Mouse (Mus musculus) large intestine, adult 2 months (tissue): ENCODE measurements around the gene Gpr26. TPM values are rescaled to one million over a fixed set of nuclear protein-coding genes. Genes with fewer than 3 reads are reported as not detected.

Experiments used
- DNase-seq: peaks from one replicate; pipeline ENCODE4 v3.0.0-alpha.2; 2012; ENCODE audit warnings: low read depth, low spot score
- WGBS: fragments of 180-500 bp; shearing (Covaris S2); methylation state at CpG from one replicate; pipeline ENCODE4 v1.1.7; 2018; 5-methylcytosine and 5-hydroxymethylcytosine counted together
- polyA plus RNA-seq: library from polyadenylated mRNA; depleted of rRNA; stranded (reverse); fragments of >200 nt; gene quantifications from 2 replicates; pipeline ENCODE4 v1.2.3, GENCODE M21; 2012; rRNA removed

Gene Gpr26
- not detected in 2 replicates for polyA plus RNA-seq

DNA sequence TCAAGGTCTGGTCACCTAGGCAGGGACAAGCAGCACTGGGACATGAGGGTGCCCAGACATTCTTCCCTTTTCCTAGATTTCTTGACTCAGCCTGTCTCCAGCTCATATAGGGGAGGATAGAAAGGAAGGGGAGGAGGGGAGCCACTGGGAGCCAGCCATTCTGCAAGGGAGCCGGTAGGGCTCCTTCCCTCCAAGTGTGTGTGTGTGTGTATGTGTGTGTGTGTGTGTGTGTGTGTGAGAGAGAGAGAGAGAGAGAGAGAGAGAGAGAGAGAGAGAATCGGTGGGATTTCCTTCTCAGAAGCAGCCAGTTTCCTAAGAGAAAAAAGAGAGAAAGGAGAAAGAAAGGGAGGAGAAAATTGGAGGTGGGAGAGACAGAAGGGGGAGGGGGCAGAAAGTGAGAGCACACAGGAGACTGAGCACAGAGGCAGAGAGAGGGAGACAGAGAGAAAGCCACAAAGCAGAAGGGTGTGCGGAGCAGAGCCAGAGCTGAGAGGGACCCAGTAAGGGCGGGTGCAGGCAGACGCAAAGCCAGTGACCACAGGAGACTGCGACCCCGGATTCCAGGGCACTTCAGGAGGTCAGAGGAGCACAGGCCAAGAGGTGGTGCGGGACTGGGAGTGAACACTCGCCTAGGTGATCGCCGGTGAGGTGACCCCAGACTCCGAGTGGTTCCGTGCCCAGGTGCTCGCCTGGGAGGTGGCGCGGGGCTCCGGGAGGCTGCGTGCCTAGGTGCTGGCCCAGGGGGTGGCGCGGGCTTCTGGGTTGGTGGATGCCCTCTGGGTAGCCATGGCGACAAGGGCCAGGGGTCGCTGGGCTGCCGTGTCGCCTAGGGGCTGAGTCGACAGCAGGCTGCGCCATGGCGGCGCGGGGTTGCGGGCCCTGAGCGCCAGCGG, at the start of gene Gpr26:
Gene Gpr26, plus strand, starts transcription at position 438 of the 893 bp plus-strand sequence.
- DNase-seq, result no peak
- 4% methylated on average over 32 of the region's 32 CpGs for WGBS

DNA sequence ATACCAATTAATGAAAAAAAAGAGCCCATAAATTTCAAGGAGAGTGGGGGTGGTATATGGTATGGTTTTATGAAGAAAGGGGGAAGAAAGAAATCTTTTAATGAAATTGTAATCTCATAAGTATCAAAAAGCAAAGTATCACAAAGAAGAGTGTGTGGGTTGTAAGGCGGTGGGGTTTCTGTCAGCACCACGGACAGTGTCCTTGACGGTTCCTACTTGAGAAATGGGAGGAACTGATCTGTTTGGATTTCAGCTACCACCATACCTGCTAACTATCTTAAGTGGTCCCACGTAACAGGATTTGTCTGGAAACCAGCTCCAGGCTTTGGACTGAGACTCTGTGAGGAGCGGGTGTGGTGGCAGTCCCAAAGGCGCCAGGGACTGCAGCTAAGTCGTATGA, 48.9 kb upstream of the Gpr26 start:
- DNase-seq, result no peak
- 40% methylated on average over 7 of the region's 7 CpGs for WGBS

DNA sequence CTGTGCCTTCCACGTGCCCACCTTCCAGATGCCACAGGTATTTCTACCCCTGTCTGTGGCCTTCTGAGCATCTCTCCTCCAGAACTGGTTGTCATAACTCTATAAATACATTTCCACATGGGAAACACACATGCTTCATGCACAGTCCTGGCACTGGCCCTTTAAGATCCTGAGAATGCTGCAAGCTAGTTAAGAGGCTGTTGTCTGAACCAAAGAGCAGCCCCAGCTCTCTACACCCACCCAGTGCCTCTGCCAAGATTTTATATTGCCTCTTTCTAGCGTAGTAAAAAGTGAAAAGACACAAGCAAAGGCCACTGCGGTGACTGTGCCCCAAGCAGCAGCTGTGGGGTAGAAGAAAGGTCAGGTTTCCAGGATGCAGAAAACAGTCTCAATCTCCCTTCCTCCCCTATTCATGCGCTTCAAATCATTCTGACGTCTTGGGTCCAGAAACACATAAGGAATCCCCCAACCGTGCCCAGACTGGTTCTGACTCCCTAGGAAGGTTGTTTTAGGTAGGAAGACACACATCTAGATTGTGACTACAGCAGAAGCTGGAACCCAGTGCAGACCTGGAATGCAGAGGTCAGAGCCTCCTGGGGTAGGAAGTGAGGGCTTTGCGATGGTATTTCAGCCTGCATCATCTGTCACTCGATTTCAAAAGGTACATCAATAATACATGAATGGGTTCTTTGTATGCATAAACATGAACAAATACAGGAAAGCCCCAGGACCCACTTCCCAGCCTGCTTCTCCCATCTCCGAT, 38.8 kb upstream of the Gpr26 start:
- DNase-seq, result no peak
- WGBS, result 35% methylated on average over 9 of the region's 9 CpGs

DNA sequence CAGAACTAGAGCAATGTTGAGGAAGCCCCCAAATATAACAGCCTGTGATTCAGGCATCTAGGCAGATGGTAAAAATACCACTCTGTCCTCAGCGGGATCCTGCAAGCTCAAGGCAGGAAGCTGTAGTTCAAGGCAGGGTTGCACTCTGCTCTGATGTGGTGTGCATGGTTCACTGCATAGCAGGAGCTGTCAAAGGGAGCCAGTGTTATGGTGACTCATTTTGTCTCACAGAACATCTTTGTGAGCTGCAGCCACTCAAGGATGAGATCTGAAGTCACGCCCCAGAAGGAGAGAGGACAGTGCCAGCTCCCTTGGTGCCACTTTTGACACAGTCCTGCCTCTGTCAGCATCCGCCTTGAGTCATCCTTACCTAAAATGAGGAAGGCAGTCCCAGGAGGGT, 28.6 kb upstream of the Gpr26 start:
- 73% methylated on average over 3 of the region's 3 CpGs for WGBS
- DNase-seq, result no peak

DNA sequence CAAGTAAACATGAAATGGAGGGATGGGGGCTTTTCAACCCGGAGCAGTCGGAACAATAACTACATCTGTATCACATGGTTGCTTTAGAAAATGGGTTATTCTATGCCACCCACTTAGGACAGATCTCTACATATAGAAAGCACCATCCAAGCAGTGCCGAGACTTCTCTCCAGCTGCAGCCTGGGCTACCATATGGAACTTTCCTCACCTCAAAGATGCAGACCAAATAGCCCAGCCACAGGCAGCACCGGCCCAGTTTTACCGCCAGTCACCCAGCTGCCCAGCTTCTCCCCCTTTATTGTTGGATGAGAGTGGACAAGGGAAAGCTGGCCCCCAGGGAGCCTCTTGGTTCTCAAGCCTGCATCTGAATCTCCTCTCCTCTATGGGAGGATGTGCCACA, 15.1 kb upstream of the Gpr26 start:
- WGBS, result 80% methylated on average over 5 of the region's 5 CpGs
- DNase-seq, result no peak

DNA sequence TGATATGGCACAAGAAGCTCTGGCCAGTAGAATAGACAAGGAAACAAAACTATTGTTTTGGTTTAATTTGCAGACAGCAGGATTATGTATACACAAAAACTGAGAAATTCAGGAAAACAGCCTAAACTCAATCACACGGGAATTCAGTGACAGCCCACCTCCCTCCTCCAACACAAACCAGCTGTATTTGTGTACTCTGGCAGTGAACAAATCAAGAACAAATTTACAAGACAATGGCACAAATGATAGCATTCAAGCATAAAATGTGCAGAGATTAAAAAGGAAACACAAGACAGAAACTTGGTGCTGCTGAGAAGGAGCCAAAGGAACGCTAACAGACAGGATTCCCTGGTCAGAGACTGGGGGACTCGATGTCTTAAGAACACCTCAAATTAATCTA, 12.9 kb upstream of the Gpr26 start:
- 64% methylated on average over 3 of the region's 3 CpGs for WGBS
- DNase-seq, result no peak

DNA sequence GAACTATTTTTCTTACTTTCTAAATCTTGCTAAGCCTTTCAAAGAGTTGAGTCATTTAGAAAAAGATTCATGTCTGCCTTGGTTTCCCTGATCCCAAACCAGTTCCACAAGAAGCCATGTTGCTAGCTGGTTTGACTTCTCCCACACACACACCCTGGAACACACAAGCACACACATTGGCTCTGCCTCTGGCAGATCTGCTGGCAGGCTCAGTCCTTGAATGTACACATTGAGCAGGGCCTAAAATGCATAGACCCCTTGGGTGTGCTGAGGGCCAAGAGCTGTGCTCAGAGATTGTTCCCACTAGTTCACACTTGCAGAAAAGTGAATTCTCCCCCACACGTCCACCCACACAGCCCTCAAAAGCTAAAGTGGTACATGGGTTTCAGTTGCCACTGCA, 7.6 kb upstream of the Gpr26 start:
- WGBS, result 65% methylated on average over 1 of the region's 1 CpGs
- DNase-seq, result no peak

DNA sequence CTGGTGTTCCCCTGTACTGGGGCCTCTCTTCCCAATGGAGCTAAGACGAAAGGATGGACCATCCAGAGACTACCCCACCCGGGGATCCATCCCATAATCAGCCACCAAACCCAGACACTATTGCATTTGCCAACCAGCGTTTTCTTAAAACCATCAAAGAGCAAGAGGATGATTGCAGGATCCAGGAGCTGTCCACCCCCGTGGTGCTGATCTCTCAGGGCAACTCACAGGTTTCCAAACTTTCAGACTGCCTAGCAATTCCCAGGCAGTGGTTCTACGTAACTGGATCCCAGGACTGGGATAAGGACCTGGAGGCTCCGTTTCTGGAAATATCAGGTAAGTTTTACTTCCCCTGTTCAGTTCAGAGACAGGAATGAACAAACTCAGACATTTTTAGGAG, 5.7 kb upstream of the Gpr26 start:
- 23% methylated on average over 6 of the region's 6 CpGs for WGBS
- DNase-seq, result no peak

DNA sequence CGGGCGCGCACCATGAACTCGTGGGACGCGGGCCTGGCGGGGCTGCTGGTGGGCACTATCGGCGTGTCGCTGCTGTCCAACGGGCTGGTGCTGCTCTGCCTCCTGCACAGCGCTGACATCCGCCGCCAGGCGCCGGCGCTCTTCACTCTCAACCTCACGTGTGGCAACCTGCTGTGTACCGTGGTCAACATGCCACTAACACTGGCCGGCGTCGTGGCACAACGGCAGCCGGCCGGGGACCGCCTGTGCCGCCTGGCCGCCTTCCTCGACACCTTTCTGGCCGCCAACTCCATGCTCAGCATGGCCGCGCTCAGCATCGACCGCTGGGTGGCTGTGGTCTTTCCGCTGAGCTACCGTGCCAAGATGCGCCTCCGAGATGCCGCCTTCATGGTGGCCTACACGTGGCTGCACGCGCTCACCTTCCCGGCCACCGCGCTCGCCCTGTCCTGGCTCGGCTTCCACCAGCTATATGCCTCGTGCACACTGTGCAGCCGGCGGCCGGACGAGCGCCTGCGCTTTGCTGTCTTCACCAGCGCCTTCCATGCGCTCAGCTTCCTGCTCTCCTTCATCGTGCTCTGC, 745 bp downstream of the Gpr26 start:
- no peak for DNase-seq
- 8% methylated on average over 57 of the region's 57 CpGs for WGBS

DNA sequence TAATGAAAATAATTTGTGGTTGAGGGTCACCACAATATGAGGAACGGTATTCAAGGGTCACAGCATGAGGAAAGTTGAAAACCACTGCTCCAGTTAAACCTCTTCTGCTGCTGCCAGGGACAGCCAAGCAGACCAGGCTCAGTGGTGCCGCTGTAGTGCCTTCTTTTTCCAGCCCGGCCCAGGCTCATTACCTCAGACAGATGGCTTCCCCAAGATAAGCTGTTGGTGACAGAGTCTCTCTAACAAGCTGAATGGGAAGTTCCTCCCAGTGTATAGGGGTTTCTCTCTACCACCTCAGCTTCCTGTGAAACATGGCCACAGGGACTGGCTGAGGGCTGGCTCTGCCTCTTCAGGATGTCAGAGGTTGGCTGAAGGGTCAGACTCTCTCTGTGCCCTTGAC, 4.0 kb downstream of the Gpr26 start:
- DNase-seq, result no peak
- WGBS, result 47% methylated on average over 3 of the region's 3 CpGs

DNA sequence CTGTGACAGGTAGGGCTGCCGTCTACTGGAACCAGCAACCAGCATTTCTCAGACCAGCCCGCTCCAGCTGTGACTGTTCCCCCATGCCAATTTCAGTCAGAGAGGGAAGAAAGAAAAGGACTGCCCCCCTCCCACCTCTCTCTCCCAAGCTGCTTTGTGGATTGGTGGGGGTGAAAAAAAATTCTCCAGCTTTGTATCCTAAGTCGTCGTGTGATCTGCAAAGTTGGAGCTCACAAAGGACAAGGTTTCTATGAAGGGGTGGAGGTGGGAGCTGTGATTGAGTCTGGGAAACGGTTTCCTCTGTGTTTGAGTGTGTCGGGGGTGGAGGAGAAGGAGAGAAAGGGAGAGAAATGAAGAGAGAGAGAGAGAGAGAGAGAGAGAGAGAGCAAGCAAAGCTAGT, 9.6 kb downstream of the Gpr26 start:
- no peak for DNase-seq
- 59% methylated on average over 6 of the region's 6 CpGs for WGBS

DNA sequence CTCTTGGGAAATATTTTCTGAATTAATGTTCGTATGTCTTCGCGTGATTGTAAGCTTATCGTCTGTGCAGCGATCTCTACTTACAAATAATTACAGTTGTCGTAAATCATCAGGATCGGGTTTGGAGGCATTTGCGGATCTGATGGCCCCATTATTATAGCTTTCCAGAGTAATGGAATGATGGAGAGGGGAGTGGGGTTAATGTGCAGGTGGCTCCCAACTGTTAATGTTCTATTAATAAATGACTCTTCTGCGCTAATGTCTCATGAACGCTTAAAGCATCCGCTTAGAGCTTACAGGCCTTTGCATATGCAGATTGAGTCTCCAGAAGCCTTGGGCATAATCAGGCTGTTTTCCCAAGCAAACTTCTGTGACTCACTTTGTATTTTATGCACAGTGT, 12.3 kb downstream of the Gpr26 start:
- 72% methylated on average over 11 of the region's 11 CpGs for WGBS
- DNase-seq, result no peak

DNA sequence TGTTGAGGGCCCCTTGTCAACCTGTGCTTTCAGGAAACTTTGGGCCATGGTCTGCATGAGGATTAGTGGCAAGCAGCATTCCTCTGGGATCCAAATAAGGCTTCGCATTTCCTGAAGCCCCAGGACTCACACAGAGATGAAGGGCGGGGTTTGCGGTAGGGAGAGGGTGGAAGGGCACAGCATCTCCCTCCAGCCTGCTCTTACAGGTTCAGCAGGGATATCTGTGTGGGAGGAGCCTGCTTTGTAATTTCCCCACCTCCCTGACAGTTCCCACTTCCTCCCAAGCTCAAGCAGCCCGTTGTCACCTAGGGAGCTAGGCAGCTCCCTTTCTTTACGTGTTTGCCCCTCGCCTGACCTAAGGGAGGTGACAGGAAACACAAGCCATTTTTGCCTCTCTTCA, 22.8 kb downstream of the Gpr26 start:
- DNase-seq, result no peak
- WGBS, result 35% methylated on average over 6 of the region's 6 CpGs

DNA sequence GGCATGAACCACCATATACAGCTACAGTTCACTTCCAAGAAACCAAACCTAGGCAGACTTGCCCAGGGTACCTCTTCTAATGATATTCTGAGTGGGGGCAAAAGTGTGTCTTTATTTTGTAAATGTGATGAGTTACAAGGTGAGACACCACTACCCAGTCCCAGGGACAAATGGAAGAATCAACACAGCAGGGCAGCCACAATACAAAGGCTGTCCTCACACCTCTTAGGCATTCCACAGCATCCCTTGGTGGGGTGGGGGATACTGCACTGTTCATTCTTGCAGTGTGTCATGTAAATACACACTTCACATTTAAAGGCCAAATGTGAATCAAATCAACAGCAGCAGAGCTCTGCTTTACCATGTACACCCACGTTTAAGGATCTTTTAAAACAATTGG, 26.0 kb downstream of the Gpr26 start:
- 51% methylated on average over 1 of the region's 1 CpGs for WGBS
- DNase-seq, result no peak

DNA sequence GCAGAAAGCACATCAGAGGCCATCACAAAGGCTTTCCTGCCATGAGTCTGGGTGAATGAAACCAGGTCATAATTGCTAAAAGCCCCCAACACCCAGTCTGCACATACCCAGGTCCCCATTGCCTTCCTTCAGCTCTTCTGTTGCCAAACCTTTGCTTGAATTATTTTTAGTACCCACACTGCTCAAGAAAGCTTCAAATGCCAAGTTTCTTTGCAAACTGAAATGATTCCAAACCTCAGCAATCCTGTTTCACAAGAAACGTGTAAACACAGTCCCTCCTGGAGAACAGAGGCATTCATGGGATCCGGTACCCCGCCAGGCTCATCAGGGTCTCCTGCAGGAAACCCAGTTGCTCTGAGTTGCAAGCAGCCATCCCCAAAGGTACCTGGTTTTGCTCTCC, 26.6 kb downstream of the Gpr26 start:
- WGBS, result 63% methylated on average over 3 of the region's 3 CpGs
- DNase-seq, result no peak

DNA sequence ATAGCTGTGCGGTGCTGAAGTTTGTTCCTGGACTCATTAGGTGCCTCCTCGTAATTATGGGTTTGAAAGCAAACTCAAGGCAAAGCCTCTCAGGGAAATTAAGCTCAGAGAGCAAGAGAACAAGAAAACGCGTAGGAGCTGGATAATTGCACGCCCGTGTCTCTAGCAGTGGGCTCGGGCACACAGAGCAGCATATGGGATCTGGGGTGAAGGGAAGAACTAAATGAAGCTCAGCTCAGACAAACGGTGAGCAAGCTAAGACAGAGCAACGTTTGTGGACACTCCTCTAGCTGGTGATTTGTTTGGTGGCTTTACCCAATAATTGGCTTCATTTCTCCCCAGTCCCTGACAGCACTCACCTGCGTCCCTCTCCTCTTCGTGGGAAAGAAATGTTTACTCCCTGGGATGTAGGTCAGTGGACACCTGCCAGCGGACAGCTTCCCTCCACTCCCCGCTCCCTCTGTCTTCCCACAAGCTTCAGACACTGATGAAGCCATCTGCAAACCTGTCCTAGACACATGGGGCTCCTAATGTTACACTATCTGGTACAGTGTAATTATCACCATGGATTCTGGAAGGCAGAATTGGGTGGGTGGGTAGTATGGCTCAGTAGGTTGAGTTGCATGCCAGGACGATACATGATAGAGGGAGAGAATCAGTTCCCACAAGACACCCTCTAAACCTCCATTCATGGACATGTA, 39.9 kb downstream of the Gpr26 start:
- 53% methylated on average over 14 of the region's 14 CpGs for WGBS
- DNase-seq, result no peak

DNA sequence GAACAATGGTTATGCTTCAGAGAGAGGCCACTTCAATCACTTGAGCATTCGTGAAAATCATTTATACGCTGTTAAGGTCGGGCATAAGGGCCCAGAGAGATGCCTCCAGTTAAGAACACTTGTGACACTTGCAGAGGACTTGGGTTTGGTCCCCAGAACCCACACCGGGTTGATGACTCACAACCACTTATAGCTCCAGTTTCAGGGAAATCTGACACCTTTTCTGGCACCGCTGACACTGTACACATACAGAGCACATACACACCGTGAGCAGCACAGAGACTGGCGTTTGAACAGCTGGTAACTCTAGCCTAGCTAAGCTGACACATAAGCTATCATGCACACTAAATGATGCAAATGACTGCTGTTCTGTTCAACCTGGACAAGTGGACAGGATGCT, 42.7 kb downstream of the Gpr26 start:
- 61% methylated on average over 7 of the region's 7 CpGs for WGBS
- DNase-seq, result no peak

DNA sequence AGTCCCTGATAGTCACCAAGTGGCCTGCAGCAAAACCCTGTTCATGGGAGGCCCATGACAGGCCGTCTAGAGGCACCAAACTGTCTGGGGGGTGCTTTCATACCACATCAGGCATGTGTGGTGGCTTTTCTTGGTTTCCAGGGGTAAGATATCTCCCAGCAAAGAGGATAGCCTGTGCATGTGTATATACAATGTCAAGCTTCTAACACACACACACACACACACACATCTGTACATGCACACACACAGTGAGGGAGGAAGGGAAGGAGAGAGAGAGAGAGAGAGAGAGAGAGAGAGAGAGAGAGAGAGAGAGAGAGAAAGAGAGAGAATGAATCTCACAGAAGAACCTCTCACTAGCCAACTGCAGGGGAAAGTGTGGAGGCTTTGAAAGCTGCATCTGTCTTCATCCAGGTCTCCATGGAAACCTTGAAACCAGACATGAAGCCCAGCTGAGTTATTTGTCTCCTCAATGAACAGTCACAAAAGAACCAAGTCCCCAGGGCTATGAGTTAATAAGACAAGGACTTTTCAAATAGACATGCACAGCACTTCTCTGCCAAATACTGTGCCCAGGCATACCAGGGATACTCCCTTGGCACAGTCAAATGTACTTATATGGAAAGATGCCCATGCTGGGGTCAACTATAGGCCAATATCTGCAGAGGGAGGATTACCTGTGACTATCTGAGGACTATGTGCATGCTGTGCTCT, 46.9 kb downstream of the Gpr26 start:
- DNase-seq, result no peak
- 16% methylated on average over 1 of the region's 1 CpGs for WGBS

DNA sequence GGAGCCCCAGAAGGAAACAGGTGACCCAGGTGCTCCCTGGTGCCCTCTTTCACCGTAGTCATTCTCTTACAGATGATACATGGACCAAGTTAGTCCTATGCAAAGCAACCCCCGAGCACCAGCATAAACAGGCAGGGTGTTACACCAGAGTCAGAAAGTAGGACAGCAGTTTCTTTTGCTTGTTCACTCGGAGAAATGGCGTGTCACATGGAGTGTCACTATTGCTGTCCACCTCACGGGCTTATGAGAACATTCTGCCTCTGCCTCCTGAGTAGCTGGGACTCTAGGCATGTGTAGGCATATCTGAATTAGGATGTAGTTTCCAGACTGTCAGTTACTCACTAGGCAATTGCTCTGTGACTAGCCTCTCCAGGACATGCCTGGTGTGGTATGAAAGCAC, 47.7 kb downstream of the Gpr26 start:
- no peak for DNase-seq
- WGBS, result 70% methylated on average over 5 of the region's 5 CpGs

DNA sequence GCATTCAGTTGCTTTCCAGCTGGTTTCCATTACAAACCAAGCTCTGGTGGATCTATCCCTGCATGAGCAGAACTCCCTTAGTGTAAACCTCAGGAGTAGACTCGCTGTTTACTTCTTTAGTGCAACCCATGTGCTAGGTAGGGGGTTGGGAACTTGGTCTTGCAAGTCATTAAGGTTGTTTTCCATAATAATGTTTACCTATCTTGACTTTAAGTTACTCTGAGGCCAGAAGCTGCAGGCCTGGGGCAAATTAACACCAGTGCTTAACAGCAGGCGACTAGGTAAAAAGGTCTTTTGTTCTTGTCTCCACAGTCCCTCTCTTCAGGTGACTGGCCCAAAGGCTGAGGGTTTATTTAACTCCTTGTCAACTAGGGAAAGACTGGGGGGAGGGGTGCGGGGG, 48.9 kb downstream of the Gpr26 start:
- 13% methylated on average over 3 of the region's 3 CpGs for WGBS
- DNase-seq, result no peak
